Mouse (Mus musculus) ES-Bruce4 (cell line): ENCODE measurements at regions not wholly inside any gene's neighbourhood (a gene's known extent, or its start where the extent isn't known, plus 50 kb on each side); places are given as distances from the start of the nearest gene placed in this dataset.

Experiments used
- H3K27ac ChIP-seq: 2 replicates; pipeline ENCODE4 v1.5.1; 2012; ENCODE audit warnings: low read length, inconsistent platforms; ENCODE audit not compliant: insufficient read depth
- H3K27me3 ChIP-seq: 2 replicates; pipeline ENCODE4 v1.6.1; 2012; ENCODE audit warnings: mild to moderate bottlenecking, low read length, inconsistent platforms; ENCODE audit not compliant: control insufficient read depth, poor library complexity, insufficient read depth, severe bottlenecking
- H3K36me3 ChIP-seq: 2 replicates; pipeline ENCODE4 v1.6.1; 2012; ENCODE audit warnings: inconsistent platforms, mild to moderate bottlenecking, low read length, moderate library complexity; ENCODE audit not compliant: control insufficient read depth, poor library complexity, insufficient read depth, severe bottlenecking
- H3K4me1 ChIP-seq: one replicate; pipeline ENCODE4 v1.8.1; 2011; ENCODE audit warnings: low read length; ENCODE audit not compliant: control insufficient read depth, insufficient read depth
- H3K4me3 ChIP-seq: 2 replicates; pipeline ENCODE4 v1.5.1; 2011; ENCODE audit warnings: low read depth, mild to moderate bottlenecking, low read length
- H3K9ac ChIP-seq: 2 replicates; pipeline ENCODE4 v1.6.1; 2012; ENCODE audit warnings: low read depth, mild to moderate bottlenecking, inconsistent platforms; ENCODE audit not compliant: poor library complexity, severe bottlenecking
- H3K9me3 ChIP-seq: replicated peaks from 2 replicates; pipeline ENCODE4 v1.6.1; 2012; ENCODE audit warnings: mild to moderate bottlenecking, low read length, inconsistent platforms; ENCODE audit not compliant: control insufficient read depth, poor library complexity, insufficient read depth, severe bottlenecking
- CTCF ChIP-seq: IDR thresholded peaks from one replicate; pipeline ENCODE4 v1.8.1; 2011; ENCODE audit warnings: low read depth, low read length
- EP300 ChIP-seq: IDR thresholded peaks from 2 replicates; pipeline ENCODE4 v1.6.1; 2011; ENCODE audit warnings: low read depth, low read length; ENCODE audit not compliant: insufficient read depth
- POLR2A ChIP-seq: IDR thresholded peaks from one replicate; pipeline ENCODE4 v1.8.1; 2011; ENCODE audit warnings: low read length; ENCODE audit not compliant: insufficient read depth

DNA sequence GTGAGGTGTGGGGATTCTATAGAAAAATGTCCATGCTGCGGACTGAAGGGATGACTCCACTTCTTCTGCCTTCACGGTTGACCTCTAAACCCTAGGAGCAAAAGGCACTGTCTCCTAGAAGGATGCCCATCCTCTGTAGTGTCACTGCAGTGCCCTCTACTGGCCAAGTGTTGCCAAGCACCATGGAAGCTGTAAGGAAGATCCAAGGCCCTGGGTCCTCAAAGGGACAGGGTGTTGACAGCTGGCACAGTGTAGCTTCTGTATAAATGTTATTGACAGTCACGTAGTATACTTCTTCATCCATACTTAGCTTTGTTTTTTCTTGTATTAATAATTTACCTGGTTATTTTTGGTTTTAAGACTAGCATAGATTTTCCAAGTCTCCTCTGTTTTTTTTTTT, 299.1 kb downstream of the Zfp706 start:
- no peak overlapping the region for H3K27ac ChIP-seq
- no peaks in the 10 kb centered on the region for H3K36me3 ChIP-seq
- H3K9me3 ChIP-seq, result no peaks in the 10 kb centered on the region
- no peak overlapping the region for H3K9ac ChIP-seq
- no peak for TF ChIP-seq EP300
- TF ChIP-seq POLR2A, result no peak
- TF ChIP-seq CTCF, result peak; percentile 99
- H3K4me1 ChIP-seq, result peaks cover 2% of the 10 kb centered on the region
- no peaks in the 10 kb centered on the region for H3K27me3 ChIP-seq
- H3K4me3 ChIP-seq, result no peak overlapping the region

DNA sequence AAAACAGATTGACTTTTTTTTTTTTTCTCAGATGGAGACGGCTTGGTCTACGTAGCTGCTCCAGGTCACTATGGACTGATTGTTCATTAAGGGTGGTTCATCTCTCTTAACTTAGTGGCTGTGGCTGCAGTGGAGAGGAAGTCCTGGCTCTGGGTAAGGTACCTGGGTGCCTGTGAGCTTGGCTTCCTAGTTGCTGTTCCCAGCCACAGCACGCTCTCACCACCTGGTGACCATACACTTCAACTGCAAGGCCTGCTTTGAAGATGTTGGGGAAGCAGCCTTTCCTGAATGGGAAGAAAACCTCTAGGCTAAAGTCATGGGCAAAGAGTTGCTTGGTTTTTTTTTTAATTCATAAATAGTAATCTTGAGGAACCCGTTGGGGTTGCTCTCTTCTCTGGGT, 301.6 kb downstream of the Zfp706 start:
- H3K4me1 ChIP-seq, result peaks cover 2% of the 10 kb centered on the region
- no peak overlapping the region for H3K4me3 ChIP-seq
- H3K9me3 ChIP-seq, result no peaks in the 10 kb centered on the region
- H3K36me3 ChIP-seq, result no peaks in the 10 kb centered on the region
- peak; percentile 88 for TF ChIP-seq CTCF
- TF ChIP-seq POLR2A, result no peak
- no peak for TF ChIP-seq EP300
- H3K27me3 ChIP-seq, result no peaks in the 10 kb centered on the region
- no peak overlapping the region for H3K9ac ChIP-seq
- no peak overlapping the region for H3K27ac ChIP-seq

DNA sequence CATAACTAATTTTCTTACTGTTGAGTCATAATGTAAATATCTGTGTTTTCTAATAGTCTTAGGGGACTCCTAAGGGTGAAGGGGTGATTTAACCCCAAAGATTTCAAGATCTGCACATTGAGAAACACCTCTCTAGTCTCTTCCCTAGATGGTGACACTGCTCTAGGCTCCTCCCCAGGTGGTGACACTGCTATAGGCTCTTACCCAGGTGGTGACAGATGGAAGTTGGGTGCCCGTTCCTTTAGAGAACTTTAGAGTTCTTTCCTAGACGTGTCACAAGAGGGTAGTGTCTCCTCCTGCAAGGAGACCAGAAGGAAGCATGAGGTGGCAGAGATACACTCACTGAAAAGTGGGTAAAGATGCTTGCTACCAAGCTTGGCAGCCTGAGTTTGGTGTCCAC, 302.2 kb downstream of the Zfp706 start:
- no peak overlapping the region for H3K4me3 ChIP-seq
- H3K27me3 ChIP-seq, result no peaks in the 10 kb centered on the region
- no peak overlapping the region for H3K27ac ChIP-seq
- peaks cover 2% of the 10 kb centered on the region for H3K4me1 ChIP-seq
- H3K36me3 ChIP-seq, result no peaks in the 10 kb centered on the region
- no peak for TF ChIP-seq EP300
- no peak overlapping the region for H3K9ac ChIP-seq
- H3K9me3 ChIP-seq, result no peaks in the 10 kb centered on the region

DNA sequence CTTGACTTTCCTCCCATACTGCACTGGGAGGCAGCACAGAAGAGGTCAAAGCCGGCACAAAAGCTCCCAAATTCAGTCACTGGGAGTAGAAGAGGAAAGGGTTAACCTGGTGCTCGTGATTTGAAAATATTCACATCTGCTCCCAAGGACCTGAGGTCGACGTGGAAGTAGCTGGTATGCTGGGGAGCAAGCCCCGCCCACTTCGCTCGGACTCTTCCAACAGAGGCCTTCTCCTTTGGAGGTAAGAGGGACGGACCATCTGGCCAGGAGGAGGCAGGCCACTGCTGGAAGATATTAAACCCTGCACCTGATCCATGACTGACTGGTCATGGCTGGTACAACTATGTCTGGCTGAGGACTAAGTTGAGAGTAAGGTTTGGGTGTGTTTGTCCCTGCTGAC, 305.7 kb downstream of the Zfp706 start:
- no peak overlapping the region for H3K27ac ChIP-seq
- no peak overlapping the region for H3K4me3 ChIP-seq
- H3K4me1 ChIP-seq, result no peaks in the 10 kb centered on the region
- no peaks in the 10 kb centered on the region for H3K9me3 ChIP-seq
- H3K36me3 ChIP-seq, result no peaks in the 10 kb centered on the region
- TF ChIP-seq CTCF, result no peak
- no peak for TF ChIP-seq POLR2A
- TF ChIP-seq EP300, result no peak
- no peaks in the 10 kb centered on the region for H3K27me3 ChIP-seq
- no peak overlapping the region for H3K9ac ChIP-seq

DNA sequence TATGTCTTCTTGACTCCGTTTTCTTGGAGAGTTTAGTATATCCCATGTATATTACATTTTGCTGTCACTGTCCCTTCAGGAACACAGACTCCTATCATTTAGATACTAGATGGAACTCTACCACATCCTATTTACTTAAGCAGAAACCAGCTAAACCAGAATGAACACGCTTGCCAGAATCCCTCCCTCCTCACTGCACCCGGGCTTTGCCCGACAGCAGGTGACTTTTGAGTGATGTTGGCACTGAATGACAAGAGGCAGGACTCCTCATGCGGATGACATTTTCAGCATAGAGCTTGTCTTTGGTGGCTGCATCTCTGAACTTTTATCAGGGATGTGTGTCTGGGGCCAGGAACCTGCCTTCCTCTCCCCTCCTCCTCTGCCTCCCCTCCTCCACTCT, 307.4 kb downstream of the Zfp706 start:
- H3K27ac ChIP-seq, result no peak overlapping the region
- TF ChIP-seq CTCF (no peak), EP300 (no peak), POLR2A (no peak)
- H3K4me3 ChIP-seq, result no peak overlapping the region
- H3K36me3 ChIP-seq, result no peaks in the 10 kb centered on the region
- no peaks in the 10 kb centered on the region for H3K4me1 ChIP-seq
- no peak overlapping the region for H3K9ac ChIP-seq
- no peaks in the 10 kb centered on the region for H3K27me3 ChIP-seq
- no peaks in the 10 kb centered on the region for H3K9me3 ChIP-seq

DNA sequence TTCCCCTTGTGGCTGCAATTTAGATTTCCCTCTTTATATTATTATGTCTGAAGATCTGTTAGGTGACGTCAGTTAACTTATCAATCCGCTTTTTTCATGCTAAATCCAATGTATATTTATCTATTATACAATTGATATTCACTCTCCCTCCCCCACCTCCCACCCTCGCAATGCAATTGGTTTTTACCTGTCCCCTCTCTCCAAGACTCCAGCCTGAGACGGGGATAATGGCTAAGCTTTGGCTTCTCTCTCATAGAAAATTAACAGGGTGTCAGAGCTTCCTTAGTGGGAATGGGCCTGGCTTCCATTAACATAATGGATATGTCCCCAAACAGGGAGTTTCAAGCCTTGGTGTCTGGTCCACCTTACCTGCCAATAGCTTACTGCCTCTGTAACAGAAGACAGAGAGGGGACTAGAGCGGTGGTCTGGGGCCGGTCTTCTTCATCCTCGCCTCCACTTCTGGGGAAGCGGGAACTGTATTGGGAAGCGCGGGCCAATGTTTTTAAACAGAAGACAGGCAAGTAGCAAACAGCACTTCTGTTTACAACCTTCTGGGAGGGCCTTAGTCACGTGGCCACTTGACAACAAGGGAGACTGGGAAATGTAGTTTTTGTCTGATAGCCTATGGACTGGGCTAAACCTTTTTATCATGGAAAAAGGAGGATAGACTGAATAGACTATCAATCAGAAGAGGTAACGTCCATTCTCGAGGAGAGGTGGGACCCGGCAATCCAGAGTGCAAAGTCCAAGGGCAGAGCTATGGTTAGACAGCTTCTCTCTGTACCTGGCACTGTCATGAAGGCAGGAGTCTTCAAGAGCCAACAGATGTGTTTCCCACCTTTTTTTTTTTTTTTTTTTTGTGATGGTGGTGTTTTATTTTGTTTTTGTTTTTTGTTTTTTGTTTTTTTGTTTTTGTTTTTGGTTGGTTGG, 312.1 kb downstream of the Zfp706 start:
- TF ChIP-seq POLR2A (no peak), EP300 (no peak), CTCF (no peak)
- Histone ChIP-seq H3K9me3 (no peaks in the 10 kb centered on the region), H3K4me1 (peaks cover 2% of the 10 kb centered on the region), H3K9ac (peak overlapping the region; percentile 72), H3K4me3 (peak overlapping the region; percentile 86), H3K36me3 (no peaks in the 10 kb centered on the region), H3K27me3 (no peaks in the 10 kb centered on the region), H3K27ac (no peak overlapping the region)
